Mouse (Mus musculus) liver, embryonic 11.5 days (tissue): ENCODE measurements around the gene Mmp15. TPM values are rescaled to one million over a fixed set of nuclear protein-coding genes. Genes with fewer than 3 reads are reported as not detected.

Experiments used
- ATAC-seq: fragments of 200-750 bp; cut with Nextera tagmentation; replicated peaks from 2 replicates; pipeline ENCODE4 v1.8.0; 2017; ENCODE audit warnings: moderate number of reproducible peaks, mild to moderate bottlenecking, moderate TSS enrichment, moderate library complexity; ENCODE audit not compliant: low FRiP score
- DNase-seq: peaks from one replicate; pipeline ENCODE4 v3.0.0-alpha.2; 2017; ENCODE audit warnings: low spot score
- H3K27ac ChIP-seq: fragments of 300-500 bp; sonication (generic); 2 replicates; pipeline ENCODE4 v1.5.1; 2014; ENCODE audit warnings: mild to moderate bottlenecking, low read depth, low read length, control low read depth
- H3K27me3 ChIP-seq: fragments of 300-500 bp; sonication (generic); replicated peaks from 2 replicates; pipeline ENCODE4 v1.6.1; 2014; ENCODE audit warnings: low read length, mixed read lengths; ENCODE audit not compliant: control insufficient read depth, insufficient read depth
- H3K36me3 ChIP-seq: fragments of 300-500 bp; sonication (generic); 2 replicates; pipeline ENCODE4 v1.6.1; 2014; ENCODE audit warnings: mild to moderate bottlenecking, low read length, moderate library complexity, mixed read lengths; ENCODE audit not compliant: control insufficient read depth, insufficient read depth
- H3K4me1 ChIP-seq: fragments of 300-500 bp; sonication (generic); replicated peaks from 2 replicates; pipeline ENCODE4 v1.6.1; 2014; ENCODE audit warnings: low read length, mixed read lengths; ENCODE audit not compliant: control insufficient read depth, insufficient read depth
- H3K4me2 ChIP-seq: fragments of 300-500 bp; sonication (generic); 2 replicates; pipeline ENCODE4 v1.6.1; 2014; ENCODE audit warnings: mild to moderate bottlenecking, control low read depth, moderate library complexity
- H3K4me3 ChIP-seq: fragments of 300-500 bp; sonication (generic); 2 replicates; pipeline ENCODE4 v1.5.1; 2014; ENCODE audit warnings: low read depth, low read length, control low read depth
- H3K9ac ChIP-seq: fragments of 300-500 bp; sonication (generic); 2 replicates; pipeline ENCODE4 v1.6.1; 2014; ENCODE audit warnings: low read depth, low read length, control low read depth
- H3K9me3 ChIP-seq: fragments of 300-500 bp; sonication (generic); 2 replicates; pipeline ENCODE4 v1.6.1; 2016; ENCODE audit warnings: low read length, inconsistent platforms, mixed read lengths; ENCODE audit not compliant: control insufficient read depth
- WGBS: fragments of 180-500 bp; shearing (Covaris S2); extraction: QIAGEN DNeasy Blood & Tissue Kit; methylation state at CpG from one replicate; pipeline ENCODE4 v1.1.7; 2014; 5-methylcytosine and 5-hydroxymethylcytosine counted together
- polyA plus RNA-seq: library from polyadenylated mRNA; unstranded; fragments of >200 nt; fragmentation: Nextera tagmentation; extraction: Ambion mirVana; gene quantifications from 2 replicates; pipeline ENCODE4 v1.2.1, GENCODE M21; 2014

Gene Mmp15
- polyA plus RNA-seq, 1 experiment from 2014 or later, result 5.4 TPM

DNA sequence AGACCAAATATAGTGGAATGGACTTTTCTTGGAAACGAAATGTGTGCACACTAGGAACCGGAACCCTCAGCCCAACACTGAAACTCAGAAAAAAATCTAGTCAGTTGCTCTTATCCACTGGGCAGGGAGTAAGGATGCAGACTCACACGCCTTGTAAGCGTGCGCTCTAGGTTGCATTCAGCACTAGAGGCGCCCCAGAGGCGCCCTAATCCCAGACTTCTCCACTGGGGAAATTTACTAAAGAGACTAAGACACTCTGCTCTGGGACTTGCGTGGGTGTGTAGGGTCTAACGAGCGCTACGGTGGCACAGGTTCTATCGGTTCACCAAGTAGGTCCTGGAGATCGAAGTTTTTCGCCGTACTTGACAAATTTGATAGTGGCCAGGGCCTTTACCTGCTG lies 607 bp upstream of the Mmp15 start:
- Histone ChIP-seq H3K27me3 (peaks cover 65% of the 10 kb centered on the region), H3K9ac (no peak overlapping the region), H3K4me1 (peaks cover 4% of the 10 kb centered on the region), H3K27ac (no peak overlapping the region), H3K36me3 (no peaks in the 10 kb centered on the region), H3K9me3 (no peaks in the 10 kb centered on the region), H3K4me2 (peak overlapping the region; percentile 86), H3K4me3 (peak overlapping the region; percentile 60; the same call in 1 of the 2 replicates)
- WGBS, result 3% methylated on average over 15 of the region's 15 CpGs
- DNase-seq (no peak), ATAC-seq (no peak)

GRCm38 (mm10) chr8:95352871-95353866 lies 1.1 kb downstream of the Mmp15 start:
- peaks cover 66% of the 10 kb centered on the region for H3K27me3 ChIP-seq
- WGBS, result 6% methylated on average over 62 of the region's 62 CpGs
- H3K9ac ChIP-seq, result peak overlapping the region; percentile 51
- peak; percentile 66 for DNase-seq
- peak; percentile 35; the same call in 1 of the 2 replicates for ATAC-seq
- H3K36me3 ChIP-seq, result no peaks in the 10 kb centered on the region
- H3K27ac ChIP-seq, result no peak overlapping the region
- no peaks in the 10 kb centered on the region for H3K9me3 ChIP-seq
- peaks cover 4% of the 10 kb centered on the region for H3K4me1 ChIP-seq
- H3K4me2 ChIP-seq, result peak overlapping the region; percentile 86
- H3K4me3 ChIP-seq, result peak overlapping the region; percentile 60

DNA sequence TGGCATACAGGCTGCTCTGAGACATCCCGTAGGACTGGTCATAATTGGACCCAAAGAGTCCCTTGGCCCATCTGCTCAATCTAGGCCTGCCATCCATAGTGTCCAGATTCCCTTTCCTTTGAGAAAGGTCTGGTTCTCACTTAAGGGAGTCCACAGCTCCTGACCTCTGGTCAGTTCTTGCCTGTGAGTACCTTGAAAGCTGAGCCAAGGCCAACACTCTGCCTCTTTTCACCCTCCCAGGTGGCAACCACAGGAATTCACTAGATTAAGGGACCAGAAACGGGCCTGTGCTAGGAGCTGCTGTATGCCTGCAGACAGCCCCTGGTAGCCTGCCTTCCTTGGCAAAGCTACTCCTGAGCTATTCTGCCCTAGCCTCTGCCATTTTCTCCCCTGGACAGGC lies 2.5 kb downstream of the Mmp15 start:
- H3K4me1 ChIP-seq, result peaks cover 17% of the 10 kb centered on the region
- H3K4me3 ChIP-seq, result no peak overlapping the region
- WGBS, result 83% methylated on average over 2 of the region's 2 CpGs
- DNase-seq, result no peak
- no peaks in the 10 kb centered on the region for H3K36me3 ChIP-seq
- no peak overlapping the region for H3K9ac ChIP-seq
- no peak for ATAC-seq
- peaks cover 59% of the 10 kb centered on the region for H3K27me3 ChIP-seq
- no peak overlapping the region for H3K4me2 ChIP-seq
- no peaks in the 10 kb centered on the region for H3K9me3 ChIP-seq
- H3K27ac ChIP-seq, result no peak overlapping the region

GRCm38 (mm10) chr8:95358550-95359411 lies 6.7 kb downstream of the Mmp15 start:
- H3K4me3 ChIP-seq, result no peak overlapping the region
- H3K27ac ChIP-seq, result no peak overlapping the region

GRCm38 (mm10) chr8:95360181-95361015 lies 8.3 kb downstream of the Mmp15 start:
- 22% methylated on average over 7 of the region's 7 CpGs for WGBS
- Histone ChIP-seq H3K9ac (no peak overlapping the region), H3K27ac (no peak overlapping the region), H3K4me1 (peaks cover 31% of the 10 kb centered on the region), H3K36me3 (no peaks in the 10 kb centered on the region), H3K4me3 (no peak overlapping the region), H3K9me3 (no peaks in the 10 kb centered on the region), H3K27me3 (0 out of 2 replicates have a peak, but pooled peaks cover 4% of the 10 kb centered on the region), H3K4me2 (peak overlapping the region; percentile 36)
- DNase-seq (no peak), ATAC-seq (peak; percentile 85)

More at GRCm38 (mm10) chr8:95358550-95359411, 6.7 kb downstream of the Mmp15 start:
- no peak overlapping the region for H3K9ac ChIP-seq
- DNase-seq (no peak), ATAC-seq (no peak)
- WGBS, result 41% methylated on average over 7 of the region's 8 CpGs
- H3K4me2 ChIP-seq, result no peak overlapping the region
- H3K4me1 ChIP-seq, result peaks cover 31% of the 10 kb centered on the region
- no peaks in the 10 kb centered on the region for H3K9me3 ChIP-seq
- H3K36me3 ChIP-seq, result no peaks in the 10 kb centered on the region
- H3K27me3 ChIP-seq, result peaks cover 20% of the 10 kb centered on the region

GRCm38 (mm10) chr8:95361016-95361341 lies 8.9 kb downstream of the Mmp15 start:
- Histone ChIP-seq H3K9ac (no peak overlapping the region), H3K4me1 (peaks cover 31% of the 10 kb centered on the region), H3K27ac (no peak overlapping the region), H3K4me3 (no peak overlapping the region), H3K36me3 (no peaks in the 10 kb centered on the region), H3K4me2 (peak overlapping the region; percentile 36), H3K27me3 (0 out of 2 replicates have a peak, but pooled peaks cover 3% of the 10 kb centered on the region), H3K9me3 (no peaks in the 10 kb centered on the region)
- ATAC-seq, result peak; percentile 60
- 41% methylated on average over 3 of the region's 3 CpGs for WGBS
- no peak for DNase-seq

DNA sequence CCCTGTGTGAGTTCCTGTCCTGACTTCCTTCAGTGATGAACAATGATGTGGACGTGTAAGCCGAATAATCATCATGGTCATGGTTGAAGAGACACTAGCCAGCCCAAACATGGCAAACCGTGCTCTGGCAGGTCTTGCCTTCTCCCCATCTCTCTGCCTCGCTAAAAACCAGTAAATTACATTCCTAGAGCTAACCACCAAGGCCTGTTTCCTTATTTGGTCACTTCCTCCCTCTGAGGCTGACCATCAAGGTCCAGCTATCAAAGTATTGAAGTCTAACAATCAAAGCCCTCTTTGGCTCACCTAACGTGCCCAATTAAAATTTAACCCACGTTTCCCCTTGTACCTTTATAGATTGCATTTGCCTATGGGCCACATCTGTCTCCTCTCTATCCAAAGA lies 10.2 kb downstream of the Mmp15 start:
- Histone ChIP-seq H3K27me3 (no peaks in the 10 kb centered on the region), H3K27ac (no peak overlapping the region), H3K4me3 (no peak overlapping the region), H3K4me1 (peaks cover 36% of the 10 kb centered on the region), H3K36me3 (no peaks in the 10 kb centered on the region), H3K9me3 (no peaks in the 10 kb centered on the region), H3K4me2 (no peak overlapping the region), H3K9ac (no peak overlapping the region)
- WGBS, result 60% methylated on average over 6 of the region's 6 CpGs
- no peak for DNase-seq
- ATAC-seq, result no peak

- ATAC-seq (no peak), DNase-seq (no peak)
- Histone ChIP-seq H3K27ac (no peak overlapping the region), H3K9me3 (no peaks in the 10 kb centered on the region), H3K9ac (no peak overlapping the region), H3K4me2 (no peak overlapping the region), H3K27me3 (no peaks in the 10 kb centered on the region), H3K4me1 (peaks cover 29% of the 10 kb centered on the region), H3K4me3 (no peak overlapping the region), H3K36me3 (no peaks in the 10 kb centered on the region)
- WGBS, result 90% methylated on average over 2 of the region's 2 CpGs
Observed at GRCm38 (mm10) chr8:95363849-95364248, 11.8 kb downstream of the Mmp15 start.
